Mouse (Mus musculus): ENCODE results near the gene Tkt.
"Not testable (repeated sequence)": the region's sequence is repeated elsewhere in the genome, so short reads cannot be mapped to it uniquely, and the experiment has no call there.

Gene Tkt

GRCm38 (mm10) chr14:30548131-30548720 lies at the start of gene Tkt:
Tkt (plus strand) TSS chr14:30548359.
- in situ Hi-C loops (cut with MboI, MseI) = no loop called here

GRCm38 (mm10) chr14:30504990-30505389 lies 43.2 kb upstream of the Tkt start:
- in situ Hi-C loops (cut with MboI, MseI) = no loop called here

- in situ Hi-C loops (cut with MboI, MseI) = loop anchor here (10.0 kb wide), 1 partner anchor 665 kb away; no protein-coding TSS in a partner anchor
These were observed 37.9 kb upstream of the Tkt start for GRCm38 (mm10) chr14:30510214-30510763.

- in situ Hi-C loops (cut with MboI, MseI) = loop anchor here (10.0 kb wide), 1 partner anchor 668 kb away; no protein-coding TSS in a partner anchor
These were observed 35.3 kb upstream of the Tkt start for GRCm38 (mm10) chr14:30512896-30513295.

GRCm38 (mm10) chr14:30515931-30516723 lies 32.0 kb upstream of the Tkt start:
- in situ Hi-C loops (cut with MboI, MseI) = loop anchor here (10.0 kb wide), 1 partner anchor 671 kb away; no protein-coding TSS in a partner anchor

GRCm38 (mm10) chr14:30519323-30519722 lies 28.8 kb upstream of the Tkt start:
- in situ Hi-C loops (cut with MboI, MseI) = loop anchor here (10.0 kb wide), 1 partner anchor 675 kb away; no protein-coding TSS in a partner anchor

GRCm38 (mm10) chr14:30523356-30523755 lies 24.8 kb upstream of the Tkt start:
- in situ Hi-C loops (cut with MboI, MseI) = no loop called here

GRCm38 (mm10) chr14:30528392-30528791 lies 19.8 kb upstream of the Tkt start:
- in situ Hi-C loops (cut with MboI, MseI) = no loop called here

- in situ Hi-C loops (cut with MboI, MseI) = no loop called here
These were observed 19.2 kb upstream of the Tkt start for GRCm38 (mm10) chr14:30528961-30529360.

- in situ Hi-C loops (cut with MboI, MseI) = no loop called here
These were observed 18.7 kb upstream of the Tkt start for GRCm38 (mm10) chr14:30529454-30529853.

GRCm38 (mm10) chr14:30530726-30531269 lies 17.4 kb upstream of the Tkt start:
- in situ Hi-C loops (cut with MboI, MseI) = no loop called here

GRCm38 (mm10) chr14:30531431-30531830 lies 16.7 kb upstream of the Tkt start:
- in situ Hi-C loops (cut with MboI, MseI) = no loop called here

- in situ Hi-C loops (cut with MboI, MseI) = no loop called here
These were observed 16.3 kb upstream of the Tkt start for GRCm38 (mm10) chr14:30531896-30532295.

- in situ Hi-C loops (cut with MboI, MseI) = no loop called here
These were observed 14.2 kb upstream of the Tkt start for GRCm38 (mm10) chr14:30533780-30534450.

- in situ Hi-C loops (cut with MboI, MseI) = no loop called here
These were observed 6.6 kb upstream of the Tkt start for GRCm38 (mm10) chr14:30541541-30541940.

- in situ Hi-C loops (cut with MboI, MseI) = not testable (repeated sequence)
These were observed 4.8 kb upstream of the Tkt start for GRCm38 (mm10) chr14:30543331-30543730.

GRCm38 (mm10) chr14:30548965-30549776 lies 1.0 kb downstream of the Tkt start:
- in situ Hi-C loops (cut with MboI, MseI) = no loop called here

GRCm38 (mm10) chr14:30549777-30550149 lies 1.6 kb downstream of the Tkt start:
- in situ Hi-C loops (cut with MboI, MseI) = no loop called here

- in situ Hi-C loops (cut with MboI, MseI) = no loop called here
These were observed 2.3 kb downstream of the Tkt start for GRCm38 (mm10) chr14:30550232-30551070.

- in situ Hi-C loops (cut with MboI, MseI) = no loop called here
These were observed 3.4 kb downstream of the Tkt start for GRCm38 (mm10) chr14:30551509-30551908.
